Mouse (Mus musculus) hindbrain, embryonic 14.5 days (tissue): ENCODE data around the gene Ttc29. TPM values are rescaled to one million over a fixed set of nuclear protein-coding genes. Genes with fewer than 3 reads are reported as not detected.

Experiments
- ATAC-seq: fragments of 200-750 bp; cut with Nextera tagmentation; 2 replicates; pipeline ENCODE4 v1.8.0; 2017; ENCODE audit warnings: moderate number of reproducible peaks, mild to moderate bottlenecking, moderate TSS enrichment, moderate library complexity; ENCODE audit not compliant: low FRiP score
- DNase-seq: peaks from one replicate; pipeline ENCODE4 v3.0.0-alpha.2; 2015; ENCODE audit warnings: low spot score
- H3K27ac ChIP-seq: fragments of 300-500 bp; sonication (generic); 2 replicates; pipeline ENCODE4 v1.5.1; 2014; ENCODE audit warnings: mild to moderate bottlenecking, moderate library complexity
- H3K27me3 ChIP-seq: fragments of 300-500 bp; sonication (generic); 2 replicates; pipeline ENCODE4 v1.6.1; 2014; ENCODE audit warnings: mild to moderate bottlenecking, low read length, mixed read lengths; ENCODE audit not compliant: control insufficient read depth, insufficient read depth
- H3K36me3 ChIP-seq: fragments of 300-500 bp; sonication (generic); replicated peaks from 2 replicates; pipeline ENCODE4 v1.6.1; 2014; ENCODE audit not compliant: control insufficient read depth, insufficient read depth
- H3K4me1 ChIP-seq: fragments of 300-500 bp; sonication (generic); replicated peaks from 2 replicates; pipeline ENCODE4 v1.6.1; 2014; ENCODE audit warnings: antibody characterized with exemption, low read length, mixed read lengths; ENCODE audit not compliant: control insufficient read depth, insufficient read depth
- H3K4me2 ChIP-seq: fragments of 300-500 bp; sonication (generic); replicated peaks from 2 replicates; pipeline ENCODE4 v1.6.1; 2014; ENCODE audit warnings: mild to moderate bottlenecking, moderate library complexity
- H3K4me3 ChIP-seq: fragments of 300-500 bp; sonication (generic); replicated peaks from 2 replicates; pipeline ENCODE4 v1.5.1; 2014; ENCODE audit warnings: mild to moderate bottlenecking, low read length
- H3K9ac ChIP-seq: fragments of 300-500 bp; sonication (generic); 2 replicates; pipeline ENCODE4 v1.6.1; 2014
- H3K9me3 ChIP-seq: fragments of 300-500 bp; sonication (generic); 2 replicates; pipeline ENCODE4 v1.6.1; 2016; ENCODE audit warnings: low read length; ENCODE audit not compliant: control insufficient read depth
- WGBS: fragments of 180-500 bp; shearing (Covaris S2); extraction: QIAGEN DNeasy Blood & Tissue Kit; methylation state at CpG from one replicate; pipeline ENCODE4 v1.1.7; 2014; 5-methylcytosine and 5-hydroxymethylcytosine counted together
- polyA plus RNA-seq: library from polyadenylated mRNA; unstranded; fragments of >200 nt; fragmentation: Nextera tagmentation; extraction: Ambion mirVana; gene quantifications from 2 replicates; pipeline ENCODE4 v1.2.1, GENCODE M21; 2014

The Ttc29 gene
- polyA plus RNA-seq, 1 experiment from 2014 or later = 1.1 TPM

GRCm38 (mm10) chr8:78436071-78436651, 223.1 kb downstream of the Ttc29 start, which contains the start of gene Pou4f2:
Gene Pou4f2 (minus strand): TSS chr8:78436645.
- Histone ChIP-seq H3K4me3 (peak within 1 kb of the TSS; percentile 44), H3K27me3 (peaks cover 91% of the 10 kb centered on the region), H3K9me3 (no peaks in the 10 kb centered on the region), H3K9ac (peak within 1 kb of the TSS; percentile 64), H3K36me3 (no peaks in the 10 kb centered on the region), H3K27ac (peak within 1 kb of the TSS; percentile 64), H3K4me1 (peaks cover 22% of the 10 kb centered on the region; the same call in 1 of the 2 replicates), H3K4me2 (peak within 1 kb of the TSS; percentile 82)
- DNase-seq = no peak
- WGBS = 1% methylated on average over 49 of the region's 54 CpGs
- peak; percentile 63 for ATAC-seq

- peaks cover 22% of the 10 kb centered on the region; the same call in 1 of the 2 replicates for H3K4me1 ChIP-seq
- peaks cover 91% of the 10 kb centered on the region for H3K27me3 ChIP-seq
- WGBS = 0% methylated on average over 19 of the region's 25 CpGs
- peak overlapping the region; percentile 64 for H3K9ac ChIP-seq
- H3K27ac ChIP-seq = peak overlapping the region; percentile 64; the same call in 1 of the 2 replicates
- H3K4me2 ChIP-seq = peak overlapping the region; percentile 82
- H3K9me3 ChIP-seq = no peaks in the 10 kb centered on the region
- no peaks in the 10 kb centered on the region for H3K36me3 ChIP-seq
- DNase-seq (no peak), ATAC-seq (peak; percentile 14; the same call in 1 of the 2 replicates)
- peak overlapping the region; percentile 44 for H3K4me3 ChIP-seq
Measured at GRCm38 (mm10) chr8:78436661-78437060, 223.6 kb downstream of the Ttc29 start.

- DNase-seq = peak; percentile 26
- peaks cover 22% of the 10 kb centered on the region; the same call in 1 of the 2 replicates for H3K4me1 ChIP-seq
- 1% methylated on average over 32 of the region's 32 CpGs for WGBS
- H3K36me3 ChIP-seq = no peaks in the 10 kb centered on the region
- no peaks in the 10 kb centered on the region for H3K9me3 ChIP-seq
- H3K9ac ChIP-seq = peak overlapping the region; percentile 64
- H3K27me3 ChIP-seq = peaks cover 91% of the 10 kb centered on the region
- H3K27ac ChIP-seq = peak overlapping the region; percentile 47; the same call in 1 of the 2 replicates
- peak; percentile 58 for ATAC-seq
- peak overlapping the region; percentile 82 for H3K4me2 ChIP-seq
- H3K4me3 ChIP-seq = peak overlapping the region; percentile 44
Measured at GRCm38 (mm10) chr8:78437140-78438045, 224.3 kb downstream of the Ttc29 start.

- Histone ChIP-seq H3K4me2 (peak overlapping the region; percentile 82), H3K4me3 (peak overlapping the region; percentile 44), H3K9me3 (no peaks in the 10 kb centered on the region), H3K27ac (no peak overlapping the region), H3K27me3 (peaks cover 91% of the 10 kb centered on the region), H3K9ac (no peak overlapping the region), H3K36me3 (no peaks in the 10 kb centered on the region), H3K4me1 (peaks cover 22% of the 10 kb centered on the region; the same call in 1 of the 2 replicates)
- DNase-seq (peak; percentile 50), ATAC-seq (0 out of 2 replicates have a peak, but pooled peaks have one; percentile 3)
- WGBS = under 1% methylated on average over 18 of the region's 18 CpGs
Measured at GRCm38 (mm10) chr8:78438121-78438520, 225.0 kb downstream of the Ttc29 start.

GRCm38 (mm10) chr8:78442781-78443180, 229.7 kb downstream of the Ttc29 start:
- Histone ChIP-seq H3K27me3 (peaks cover 58% of the 10 kb centered on the region), H3K36me3 (no peaks in the 10 kb centered on the region), H3K9ac (no peak overlapping the region), H3K27ac (no peak overlapping the region), H3K9me3 (no peaks in the 10 kb centered on the region), H3K4me2 (no peak overlapping the region), H3K4me3 (no peak overlapping the region), H3K4me1 (no peaks in the 10 kb centered on the region; the same call in 1 of the 2 replicates)
- no peak for DNase-seq
- no peak for ATAC-seq
- WGBS = 79% methylated on average over 1 of the region's 1 CpGs

Other genes with a start within 250 kb of the Ttc29 start
- gene Pou4f2, start 223.3 kb downstream of the Ttc29 start, polyA plus RNA-seq = 6.1 and 6.2 TPM in 2 replicates